Mouse (Mus musculus) WW6 (cell line): Measurements from ENCODE around the gene Pcare.
"Not testable (repeated sequence)": the region's sequence is repeated elsewhere in the genome, so short reads cannot be mapped to it uniquely, and the experiment has no call there.

ENCODE experiments used
- DNase-seq: peaks from one replicate; pipeline ENCODE4 v3.0.0-alpha.2; 2013; ENCODE audit warnings: low read depth, low spot score

Pcare gene

GRCm38 (mm10) chr17:71752831-71753230, at the start of gene Pcare:
Gene Pcare, minus strand, starts transcription at chr17:71752894.
- no peak for DNase-seq

GRCm38 (mm10) chr17:71795521-71796205, 43.0 kb upstream of the Pcare start:
- DNase-seq, result no peak

GRCm38 (mm10) chr17:71791622-71792021, 38.9 kb upstream of the Pcare start:
- no peak for DNase-seq

GRCm38 (mm10) chr17:71791109-71791508, 38.4 kb upstream of the Pcare start:
- DNase-seq, result no peak

- DNase-seq, result no peak
Observed at GRCm38 (mm10) chr17:71786456-71786855, 33.8 kb upstream of the Pcare start.

- DNase-seq, result no peak
Observed at GRCm38 (mm10) chr17:71783366-71783735, 30.7 kb upstream of the Pcare start.

GRCm38 (mm10) chr17:71782699-71783365, 30.1 kb upstream of the Pcare start:
- peak; percentile 29 for DNase-seq

- peak; percentile 18 for DNase-seq
Observed at GRCm38 (mm10) chr17:71782242-71782698, 29.6 kb upstream of the Pcare start.

- no peak for DNase-seq
Observed at GRCm38 (mm10) chr17:71780945-71781344, 28.3 kb upstream of the Pcare start.

GRCm38 (mm10) chr17:71780490-71780889, 27.8 kb upstream of the Pcare start:
- DNase-seq, result no peak

GRCm38 (mm10) chr17:71778696-71779095, 26.0 kb upstream of the Pcare start:
- no peak for DNase-seq

GRCm38 (mm10) chr17:71775279-71775678, 22.6 kb upstream of the Pcare start:
- DNase-seq, result no peak

- DNase-seq, result no peak
Observed at GRCm38 (mm10) chr17:71774173-71774572, 21.5 kb upstream of the Pcare start.

GRCm38 (mm10) chr17:71770696-71771095, 18.0 kb upstream of the Pcare start:
- DNase-seq, result no peak

- DNase-seq, result no peak
Observed at GRCm38 (mm10) chr17:71769564-71769963, 16.9 kb upstream of the Pcare start.

GRCm38 (mm10) chr17:71768173-71768572, 15.5 kb upstream of the Pcare start, which contains the start of gene Clip4:
Gene Clip4, plus strand, starts transcription at chr17:71768473.
- DNase-seq, result not testable (repeated sequence)

- DNase-seq, result no peak
Observed at GRCm38 (mm10) chr17:71760536-71760935, 7.8 kb upstream of the Pcare start.

GRCm38 (mm10) chr17:71749616-71750168, 3.0 kb downstream of the Pcare start:
- DNase-seq, result no peak

GRCm38 (mm10) chr17:71747561-71747960, 5.1 kb downstream of the Pcare start:
- DNase-seq, result no peak

GRCm38 (mm10) chr17:71746114-71746513, 6.6 kb downstream of the Pcare start:
- no peak for DNase-seq

GRCm38 (mm10) chr17:71742935-71743334, 9.8 kb downstream of the Pcare start:
- DNase-seq, result no peak

- no peak for DNase-seq
Observed at GRCm38 (mm10) chr17:71742156-71742555, 10.5 kb downstream of the Pcare start.

- no peak for DNase-seq
Observed at GRCm38 (mm10) chr17:71736442-71736841, 16.3 kb downstream of the Pcare start.
